Mouse (Mus musculus) ES-E14 (cell line): ENCODE measurements around the gene Gdpd5. TPM values are rescaled to one million over a fixed set of nuclear protein-coding genes. Genes with fewer than 3 reads are reported as not detected.

Experiments used
- DNase-seq: peaks from one replicate; pipeline ENCODE4 v3.0.0-alpha.2; 2013; ENCODE audit warnings: low read depth, low spot score
- H3K27ac ChIP-seq: 2 replicates; pipeline ENCODE4 v1.5.1; 2012; ENCODE audit warnings: low read depth, mild to moderate bottlenecking, low read length, moderate library complexity, mixed read lengths; ENCODE audit not compliant: poor library complexity, insufficient read depth, severe bottlenecking
- H3K36me3 ChIP-seq: 2 replicates; pipeline ENCODE4 v1.6.1; 2012; ENCODE audit warnings: mild to moderate bottlenecking, low read length, moderate library complexity, mixed read lengths; ENCODE audit not compliant: control insufficient read depth, poor library complexity, insufficient read depth, severe bottlenecking
- H3K4me1 ChIP-seq, 2 experiments: fragments of 150-350 bp in 1 of 2; sonication (generic) in 1 of 2; 2 replicates each; pipeline ENCODE4 v1.6.1; 2012; ENCODE audit warnings: low read length in 2 of 2, mild to moderate bottlenecking in 1 of 2, mixed read lengths in 1 of 2; ENCODE audit not compliant: control insufficient read depth in 2 of 2, insufficient read depth in 2 of 2, poor library complexity in 1 of 2
- H3K4me3 ChIP-seq, 2 experiments: fragments of 150-350 bp in 1 of 2; sonication (generic) in 1 of 2; 2 replicates each; pipeline ENCODE4 v1.5.1; 2012; ENCODE audit warnings: low read length in 2 of 2, low read depth in 1 of 2, mild to moderate bottlenecking in 1 of 2, mixed read lengths in 1 of 2; ENCODE audit not compliant: insufficient read depth in 1 of 2, poor library complexity in 1 of 2, severe bottlenecking in 1 of 2
- H3K9ac ChIP-seq: 2 replicates; pipeline ENCODE4 v1.6.1; 2012; ENCODE audit warnings: low read depth, mild to moderate bottlenecking, low read length, mixed read lengths; ENCODE audit not compliant: poor library complexity, insufficient read depth, severe bottlenecking
- H3K9me3 ChIP-seq: fragments of 150-350 bp; sonication (generic); 2 replicates; pipeline ENCODE4 v1.6.1; 2012; ENCODE audit warnings: low read depth, mild to moderate bottlenecking, low read length; ENCODE audit not compliant: control insufficient read depth, insufficient read depth
- CHD2 ChIP-seq: IDR thresholded peaks from 2 replicates; pipeline ENCODE4 v1.6.1; 2014; ENCODE audit warnings: mild to moderate bottlenecking, low read depth, low read length, inconsistent platforms
- HCFC1 ChIP-seq: IDR thresholded peaks from 2 replicates; pipeline ENCODE4 v1.6.1; 2012; ENCODE audit warnings: low read length, inconsistent platforms, borderline replicate concordance; ENCODE audit not compliant: insufficient read depth
- MAFK ChIP-seq: IDR thresholded peaks from 2 replicates; pipeline ENCODE4 v1.6.1; 2014; ENCODE audit warnings: mild to moderate bottlenecking, low read depth, low read length, inconsistent platforms; ENCODE audit not compliant: insufficient read depth
- ZC3H11A ChIP-seq: IDR thresholded peaks from 2 replicates; pipeline ENCODE4 v1.6.1; 2012; ENCODE audit warnings: low read depth, mild to moderate bottlenecking, inconsistent platforms, low read length, borderline replicate concordance
- ZNF384 ChIP-seq: IDR thresholded peaks from 2 replicates; pipeline ENCODE4 v1.6.1; 2012; ENCODE audit warnings: low read depth, low read length, inconsistent platforms
- in situ Hi-C, 2 experiments: fragments of 600-800 bp; cut with MboI; formaldehyde crosslinking; loops; one replicate each; pipeline ENCODE4 v1.15.1; 2025; ENCODE audit warnings: low sequenced_read_pairs in 2 of 2, inconsistent platforms in 1 of 2; ENCODE audit not compliant: unreplicated experiment in 2 of 2
- total RNA-seq: library from RNA; depleted of rRNA; stranded (reverse); fragments of 300-350 nt; gene quantifications from 2 replicates; pipeline ENCODE4 v1.2.3, GENCODE M21; 2012

Gene Gdpd5
- total RNA-seq, 1 experiment: 10.2 TPM

DNA sequence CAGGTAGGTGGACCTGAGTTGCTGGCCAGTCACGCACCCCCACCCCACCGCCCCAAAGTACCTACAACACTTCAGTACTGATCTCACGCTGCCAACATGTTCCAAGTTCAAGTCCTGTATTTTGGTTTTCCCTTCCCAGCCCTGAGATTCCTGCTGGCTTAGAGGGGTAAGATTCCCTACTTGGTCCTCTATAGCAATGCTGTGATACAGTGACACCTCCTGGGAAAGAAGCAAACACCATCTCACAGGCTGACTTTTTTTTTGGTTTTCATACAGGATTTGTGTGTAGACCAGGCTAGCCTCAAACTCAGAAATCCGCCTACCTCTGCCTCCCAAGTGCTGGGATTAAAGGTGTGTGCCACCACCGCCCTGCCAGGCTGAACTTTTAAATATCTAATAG lies 96.0 kb downstream of the Gdpd5 start:
- Histone ChIP-seq H3K4me1 (peaks cover 0 to 11% of the 10 kb centered on the region in 2 experiments; a peak in 1 of 4 replicates), H3K36me3 (peaks cover 57% of the 10 kb centered on the region), H3K9ac (no peak overlapping the region), H3K4me3 (no peak overlapping the region), H3K9me3 (no peaks in the 10 kb centered on the region), H3K27ac (no peak overlapping the region)
- TF ChIP-seq MAFK: no peak
- no peak for TF ChIP-seq CHD2
- TF ChIP-seq ZC3H11A: no peak
- no peak for TF ChIP-seq ZNF384
- TF ChIP-seq HCFC1: no peak
- in situ Hi-C loops: no loop called here
- DNase-seq: no peak

DNA sequence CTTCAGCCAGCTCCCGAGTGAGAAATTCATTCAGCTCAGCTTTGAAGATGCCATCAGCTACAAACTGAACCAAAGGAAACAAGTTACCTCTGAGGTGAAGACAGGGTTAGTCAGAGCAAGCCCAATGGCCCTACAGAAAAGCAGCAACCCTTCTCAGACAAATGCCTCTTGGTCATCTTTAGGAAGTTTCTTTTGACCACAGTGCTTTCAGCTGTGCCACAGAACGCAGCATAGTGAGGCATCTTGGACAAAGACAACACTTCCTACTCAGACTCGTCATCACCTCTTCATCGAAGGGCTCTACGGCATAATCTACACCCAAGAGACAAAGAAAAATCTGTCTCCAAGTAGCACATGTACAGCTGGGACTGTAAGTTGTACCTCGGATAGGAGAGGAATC lies 101.4 kb downstream of the Gdpd5 start:
- peak overlapping the region; percentile 91 to 95 for H3K4me3 ChIP-seq
- peaks cover 52% of the 10 kb centered on the region for H3K36me3 ChIP-seq
- TF ChIP-seq CHD2 (no peak), ZC3H11A (no peak), MAFK (no peak), HCFC1 (no peak), ZNF384 (no peak)
- in situ Hi-C loops: no loop called here
- H3K27ac ChIP-seq: peak overlapping the region; percentile 85; the same call in 1 of the 2 replicates
- H3K9me3 ChIP-seq: no peaks in the 10 kb centered on the region
- H3K9ac ChIP-seq: peak overlapping the region; percentile 98
- DNase-seq: no peak
- H3K4me1 ChIP-seq: peaks cover 0 to 11% of the 10 kb centered on the region in 2 experiments; a peak in 1 of 4 replicates

DNA sequence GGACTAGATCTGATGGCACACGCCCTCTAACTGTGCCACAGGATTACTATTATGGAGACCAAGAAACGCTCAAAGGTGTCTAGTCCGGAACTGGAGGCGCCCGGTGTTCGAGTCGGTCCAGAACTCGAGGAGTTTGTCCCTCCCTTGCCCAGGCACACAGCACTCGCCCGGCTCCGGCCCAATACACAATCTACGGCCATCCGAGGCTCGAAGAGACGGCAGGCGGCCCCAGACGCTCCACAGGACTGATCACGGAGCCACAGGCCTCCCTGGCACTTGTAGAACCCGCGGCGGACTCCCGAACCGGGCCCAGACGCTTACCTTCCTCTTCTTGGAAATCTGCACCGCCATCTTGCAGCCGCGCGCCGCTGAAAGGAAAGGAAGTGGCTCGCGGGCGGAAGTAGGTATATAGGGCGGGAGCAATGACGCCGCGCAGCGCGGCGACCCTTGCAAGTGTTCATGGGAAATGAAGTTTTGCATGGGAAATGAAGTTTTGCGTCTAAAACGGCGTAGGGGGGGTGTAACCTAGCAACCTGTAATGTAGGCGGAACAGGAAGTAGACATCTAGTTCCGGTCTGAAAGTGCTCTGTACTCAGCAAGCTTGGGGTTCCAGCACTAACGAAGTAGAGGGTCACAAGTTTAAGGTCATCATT lies 102.2 kb downstream of the Gdpd5 start, which contains the start of gene Rps3:
TSS of gene Rps3 (minus strand) at position 468 of the 653 bp plus-strand sequence.
- peak; percentile 89 for DNase-seq
- TF ChIP-seq ZC3H11A (no peak), HCFC1 (peak; percentile 94), CHD2 (no peak)
- Histone ChIP-seq H3K9ac (peak within 1 kb of the TSS; percentile 98), H3K36me3 (peaks cover 46% of the 10 kb centered on the region), H3K4me1 (peaks cover 0 to 11% of the 10 kb centered on the region in 2 experiments; a peak in 1 of 4 replicates), H3K9me3 (no peaks in the 10 kb centered on the region), H3K27ac (peak within 1 kb of the TSS; percentile 85), H3K4me3 (peak within 1 kb of the TSS; percentile 91 to 95)
- in situ Hi-C loops: no loop called here

DNA sequence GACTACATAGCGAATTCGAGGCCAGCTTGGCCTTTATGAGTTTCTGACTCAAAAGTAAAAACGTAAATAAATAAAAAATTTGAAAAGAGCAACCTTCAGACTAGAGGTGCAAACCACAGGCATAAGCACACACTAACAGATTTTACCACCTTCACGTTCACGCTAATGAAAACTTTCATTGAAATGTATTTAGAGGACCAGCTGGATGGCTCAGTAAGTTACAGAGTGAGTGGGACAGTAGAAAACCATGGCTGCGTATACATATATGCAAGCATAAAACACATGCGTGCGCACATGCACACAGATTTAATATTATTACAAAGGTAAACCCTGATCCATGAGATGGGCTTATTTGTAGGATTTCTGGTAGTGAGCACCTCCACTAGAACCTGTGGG lies 102.7 kb downstream of the Gdpd5 start:
- no peak overlapping the region for H3K27ac ChIP-seq
- peaks cover 41% of the 10 kb centered on the region for H3K36me3 ChIP-seq
- in situ Hi-C loops: no loop called here
- DNase-seq: no peak
- peak overlapping the region in 1 of 2 experiments; percentile 91; a peak in 2 of 4 replicates for H3K4me3 ChIP-seq
- H3K9ac ChIP-seq: peak overlapping the region; percentile 15; the same call in 1 of the 2 replicates
- H3K9me3 ChIP-seq: no peaks in the 10 kb centered on the region
- TF ChIP-seq HCFC1 (no peak), ZC3H11A (no peak), CHD2 (no peak), MAFK (no peak), ZNF384 (no peak)
- peaks cover 0 to 11% of the 10 kb centered on the region in 2 experiments; a peak in 1 of 4 replicates for H3K4me1 ChIP-seq
